Mouse (Mus musculus): ENCODE results near the gene Mrpl55.

GRCm38 (mm10) chr11:59162443-59163254, 39.6 kb upstream of the Mrpl55 start:
- TF ChIP-seq POLR2A (IDR thresholded peaks at IDR 0.05; ENCODE audit: insufficient read depth, low read depth, low read length) (no peak), CTCF (IDR thresholded peaks at IDR 0.05; ENCODE audit: insufficient read depth, low read depth, low read length) (no peak)
